Mouse (Mus musculus): Measurements from ENCODE around the gene Wnt9a. TPM values are rescaled to one million over a fixed set of nuclear protein-coding genes. Genes with fewer than 3 reads are reported as not detected.
"Not testable (repeated sequence)": the region's sequence is repeated elsewhere in the genome, so short reads cannot be mapped to it uniquely, and the experiment has no call there.

Gene Wnt9a
- polyA plus RNA-seq, 1 experiment, result not detected

- Histone ChIP-seq H3K27me3 (ENCODE audit: control insufficient read depth) (peaks cover 75% of the 10 kb centered on the region), H3K36me3 (ENCODE audit: control insufficient read depth) (no peaks in the 10 kb centered on the region), H3K4me3 (replicated peaks) (no peak overlapping the region), H3K4me1 (ENCODE audit: control insufficient read depth) (no peaks in the 10 kb centered on the region), H3K9me3 (ENCODE audit: control insufficient read depth, low read length) (no peaks in the 10 kb centered on the region)
- TF ChIP-seq GATA1 (IDR thresholded peaks at IDR 0.05; ENCODE audit: low read length) (no peak), TAL1 (IDR thresholded peaks at IDR 0.05; ENCODE audit: low read length) (no peak)
Observed at GRCm38 (mm10) chr11:59297941-59298340, 8.8 kb upstream of the Wnt9a start.

- Histone ChIP-seq H3K9me3 (ENCODE audit: control insufficient read depth, low read length) (no peaks in the 10 kb centered on the region), H3K27me3 (ENCODE audit: control insufficient read depth) (peaks cover 78% of the 10 kb centered on the region), H3K4me1 (ENCODE audit: control insufficient read depth) (no peaks in the 10 kb centered on the region), H3K4me3 (replicated peaks) (no peak overlapping the region), H3K36me3 (ENCODE audit: control insufficient read depth) (no peaks in the 10 kb centered on the region)
- TF ChIP-seq TAL1 (IDR thresholded peaks at IDR 0.05; ENCODE audit: low read length), result no peak
Observed at GRCm38 (mm10) chr11:59300185-59300584, 6.5 kb upstream of the Wnt9a start.

- not testable (repeated sequence) for H3K9me3 ChIP-seq (ENCODE audit: control insufficient read depth, low read length); H3K4me1 ChIP-seq (ENCODE audit: control insufficient read depth); H3K36me3 ChIP-seq (ENCODE audit: control insufficient read depth); H3K4me3 ChIP-seq (replicated peaks)
- H3K27me3 ChIP-seq (ENCODE audit: control insufficient read depth), result peaks cover 78% of the 10 kb centered on the region
Observed at GRCm38 (mm10) chr11:59301053-59301452, 5.7 kb upstream of the Wnt9a start.

- Histone ChIP-seq H3K36me3 (ENCODE audit: control insufficient read depth) (no peaks in the 10 kb centered on the region), H3K27me3 (ENCODE audit: control insufficient read depth) (peaks cover 78% of the 10 kb centered on the region), H3K4me3 (replicated peaks) (no peak overlapping the region), H3K4me1 (ENCODE audit: control insufficient read depth) (no peaks in the 10 kb centered on the region), H3K9me3 (ENCODE audit: control insufficient read depth, low read length) (no peaks in the 10 kb centered on the region; the same call in 1 of the 2 replicates)
- TF ChIP-seq TAL1 (IDR thresholded peaks at IDR 0.05; ENCODE audit: low read length) (no peak), GATA1 (IDR thresholded peaks at IDR 0.05; ENCODE audit: low read length) (no peak)
Observed at GRCm38 (mm10) chr11:59302700-59303569, 3.8 kb upstream of the Wnt9a start.

GRCm38 (mm10) chr11:59305008-59305820, 1.5 kb upstream of the Wnt9a start:
- no peaks in the 10 kb centered on the region; the same call in 1 of the 2 replicates for H3K9me3 ChIP-seq (ENCODE audit: control insufficient read depth, low read length)
- peaks cover 79% of the 10 kb centered on the region for H3K27me3 ChIP-seq (ENCODE audit: control insufficient read depth)
- no peaks in the 10 kb centered on the region for H3K4me1 ChIP-seq (ENCODE audit: control insufficient read depth)
- TF ChIP-seq GATA1 (IDR thresholded peaks at IDR 0.05; ENCODE audit: low read length), result no peak
- TF ChIP-seq TAL1 (IDR thresholded peaks at IDR 0.05; ENCODE audit: low read length), result no peak
- no peak overlapping the region for H3K4me3 ChIP-seq (replicated peaks)
- H3K36me3 ChIP-seq (ENCODE audit: control insufficient read depth), result no peaks in the 10 kb centered on the region

- TF ChIP-seq TAL1 (IDR thresholded peaks at IDR 0.05; ENCODE audit: low read length) (no peak), GATA1 (IDR thresholded peaks at IDR 0.05; ENCODE audit: low read length) (no peak)
- Histone ChIP-seq H3K27me3 (ENCODE audit: control insufficient read depth) (peaks cover 74% of the 10 kb centered on the region), H3K4me1 (ENCODE audit: control insufficient read depth) (no peaks in the 10 kb centered on the region), H3K36me3 (ENCODE audit: control insufficient read depth) (no peaks in the 10 kb centered on the region), H3K9me3 (ENCODE audit: control insufficient read depth, low read length) (no peaks in the 10 kb centered on the region; the same call in 1 of the 2 replicates), H3K4me3 (replicated peaks) (no peak overlapping the region)
Observed at GRCm38 (mm10) chr11:59305821-59306215, 910 bp upstream of the Wnt9a start.

- no peaks in the 10 kb centered on the region for H3K36me3 ChIP-seq (ENCODE audit: control insufficient read depth)
- TF ChIP-seq GATA1 (IDR thresholded peaks at IDR 0.05; ENCODE audit: low read length) (no peak), TAL1 (IDR thresholded peaks at IDR 0.05; ENCODE audit: low read length) (no peak)
- no peaks in the 10 kb centered on the region for H3K4me1 ChIP-seq (ENCODE audit: control insufficient read depth)
- no peak overlapping the region for H3K4me3 ChIP-seq (replicated peaks)
- H3K9me3 ChIP-seq (ENCODE audit: control insufficient read depth, low read length), result no peaks in the 10 kb centered on the region; the same call in 1 of the 2 replicates
- H3K27me3 ChIP-seq (ENCODE audit: control insufficient read depth), result peaks cover 85% of the 10 kb centered on the region
Observed at GRCm38 (mm10) chr11:59307422-59308163, 865 bp downstream of the Wnt9a start.

- TF ChIP-seq GATA1 (IDR thresholded peaks at IDR 0.05; ENCODE audit: low read length) (no peak), TAL1 (IDR thresholded peaks at IDR 0.05; ENCODE audit: low read length) (no peak)
Observed at GRCm38 (mm10) chr11:59308164-59308542, 1.4 kb downstream of the Wnt9a start.

GRCm38 (mm10) chr11:59308625-59309024, 1.9 kb downstream of the Wnt9a start:
- H3K4me1 ChIP-seq (ENCODE audit: control insufficient read depth), result no peaks in the 10 kb centered on the region
- H3K27me3 ChIP-seq (ENCODE audit: control insufficient read depth), result peaks cover 79% of the 10 kb centered on the region
- TF ChIP-seq TAL1 (IDR thresholded peaks at IDR 0.05; ENCODE audit: low read length) (no peak), GATA1 (IDR thresholded peaks at IDR 0.05; ENCODE audit: low read length) (no peak)
- no peak overlapping the region for H3K4me3 ChIP-seq (replicated peaks)
- no peaks in the 10 kb centered on the region; the same call in 1 of the 2 replicates for H3K9me3 ChIP-seq (ENCODE audit: control insufficient read depth, low read length)
- H3K36me3 ChIP-seq (ENCODE audit: control insufficient read depth), result no peaks in the 10 kb centered on the region

More at GRCm38 (mm10) chr11:59308164-59308542, 1.4 kb downstream of the Wnt9a start:
- no peak overlapping the region for H3K4me3 ChIP-seq (replicated peaks)
- H3K36me3 ChIP-seq (ENCODE audit: control insufficient read depth), result no peaks in the 10 kb centered on the region
- H3K4me1 ChIP-seq (ENCODE audit: control insufficient read depth), result no peaks in the 10 kb centered on the region
- no peaks in the 10 kb centered on the region; the same call in 1 of the 2 replicates for H3K9me3 ChIP-seq (ENCODE audit: control insufficient read depth, low read length)
- H3K27me3 ChIP-seq (ENCODE audit: control insufficient read depth), result peaks cover 84% of the 10 kb centered on the region

All from erythroblast, embryonic 14.5 days (primary cell).